ENCODE assay signal across 16 mouse cellular contexts in the genomic region with DNA sequence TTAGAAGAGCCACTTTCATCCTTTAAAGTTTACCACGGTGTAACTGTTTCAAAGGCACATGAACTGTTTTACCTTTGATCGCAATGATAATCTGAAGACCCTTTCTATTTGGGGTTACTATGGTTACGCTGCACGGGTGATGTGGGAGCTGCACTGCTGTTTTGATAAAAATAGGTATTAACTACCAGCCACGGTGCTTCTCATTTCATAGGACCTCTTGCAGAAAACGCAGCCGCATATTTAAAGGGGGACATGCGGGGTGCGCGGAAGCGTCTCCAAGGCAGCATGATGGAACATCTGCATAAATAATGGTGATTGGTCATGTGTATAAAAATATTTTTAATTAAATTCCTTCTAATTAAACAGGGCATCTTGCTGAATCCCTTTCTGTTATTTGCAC.
A peak's percentile ranks its signal among the peaks of the same experiment; 100 is the strongest.
DNase-seq lines count a peak whose midpoint lies in the region; ATAC-seq lines count a peak whose summit lies in the region.
"Had no signal": no experiment of that assay in that cellular context is flagged by ENCODE, and none has a peak within 500 bp of the region (broad histone marks: within the 10 kb centered on the region; RNA-seq: fewer than 3 reads in every experiment).

No protein-coding gene starts in this region.

- DNase-seq in midbrain, embryonic 11.5 days (ENCODE audit: low spot score, missing footprints) = no peak
- DNase-seq in midbrain, embryonic 10.5 days (ENCODE audit: low spot score) = no peak
- DNase-seq in layer of hippocampus, adult 18-20 months (ENCODE audit: low spot score in 2 of 2) = peak; percentile 16 to 44
- no peak for DNase-seq in heart, embryonic 10.5 days (ENCODE audit: low spot score)
- DNase-seq: adrenal gland, postnatal 14 days; cerebellum, adult 11-12 months; gastrocnemius, adult 2 months; kidney, postnatal 14 days; lung, postnatal 14 days; thymus, postnatal 4 days had no signal

- no peak overlapping the region for H3K4me3 ChIP-seq in midbrain, embryonic 11.5 days (ENCODE audit: low read depth, low read length)
- H3K4me3 ChIP-seq in midbrain, embryonic 10.5 days = no peak overlapping the region
- no peak overlapping the region for H3K4me3 ChIP-seq in forebrain, embryonic 13.5 days
- H3K4me3 ChIP-seq in neural tube, embryonic 13.5 days = no peak overlapping the region
- H3K4me3 ChIP-seq in heart, embryonic 12.5 days = no peak overlapping the region
- no peak overlapping the region for H3K4me3 ChIP-seq in heart, embryonic 10.5 days
- H3K4me3 ChIP-seq: gastrocnemius, adult 2 months had no signal

- H3K4me2 ChIP-seq in midbrain, embryonic 11.5 days = no peak overlapping the region
- H3K4me2 ChIP-seq in forebrain, embryonic 13.5 days = peak overlapping the region; percentile 44
- H3K4me2 ChIP-seq in neural tube, embryonic 13.5 days = 0 out of 2 replicates have a peak overlapping the region, but pooled peaks have one; percentile 4
- no peak overlapping the region for H3K4me2 ChIP-seq in heart, embryonic 12.5 days
- H3K4me2 ChIP-seq: liver, embryonic 11.5 days had no signal

- whole genome bisulfite sequencing in midbrain, embryonic 11.5 days = 56% methylated on average over 11 of the region's 11 CpGs
- WGBS in midbrain, embryonic 10.5 days = 67% methylated on average over 11 of the region's 11 CpGs
- 26% methylated on average over 11 of the region's 11 CpGs for WGBS in forebrain, embryonic 13.5 days
- 46% methylated on average over 11 of the region's 11 CpGs for WGBS in neural tube, embryonic 13.5 days
- WGBS in heart, embryonic 12.5 days = 83% methylated on average over 11 of the region's 11 CpGs
- WGBS in heart, embryonic 10.5 days = 83% methylated on average over 11 of the region's 11 CpGs

- H3K36me3 ChIP-seq in midbrain, embryonic 11.5 days (ENCODE audit: control insufficient read depth, insufficient read depth, low read length) = no peaks in the 10 kb centered on the region
- H3K36me3 ChIP-seq in midbrain, embryonic 10.5 days = no peaks in the 10 kb centered on the region
- H3K36me3 ChIP-seq in forebrain, embryonic 13.5 days (ENCODE audit: poor library complexity, severe bottlenecking) = no peaks in the 10 kb centered on the region
- H3K36me3 ChIP-seq in neural tube, embryonic 13.5 days = no peaks in the 10 kb centered on the region
- H3K36me3 ChIP-seq in heart, embryonic 12.5 days = no peaks in the 10 kb centered on the region
- H3K36me3 ChIP-seq in heart, embryonic 10.5 days = no peaks in the 10 kb centered on the region
- H3K36me3 ChIP-seq: G1E had no signal

- H3K9me3 ChIP-seq in midbrain, embryonic 11.5 days (ENCODE audit: control insufficient read depth, low read length) = no peaks in the 10 kb centered on the region
- H3K9me3 ChIP-seq in midbrain, embryonic 10.5 days (replicated peaks) = no peaks in the 10 kb centered on the region
- no peaks in the 10 kb centered on the region for H3K9me3 ChIP-seq in forebrain, embryonic 13.5 days (replicated peaks)
- no peaks in the 10 kb centered on the region for H3K9me3 ChIP-seq in neural tube, embryonic 13.5 days
- no peaks in the 10 kb centered on the region for H3K9me3 ChIP-seq in heart, embryonic 12.5 days (replicated peaks)
- H3K9me3 ChIP-seq in heart, embryonic 10.5 days = no peaks in the 10 kb centered on the region

- no peaks in the 10 kb centered on the region for H3K27me3 ChIP-seq in midbrain, embryonic 11.5 days (ENCODE audit: control insufficient read depth, insufficient read depth, low read length)
- H3K27me3 ChIP-seq in midbrain, embryonic 10.5 days (ENCODE audit: low read depth, poor library complexity, severe bottlenecking) = no peaks in the 10 kb centered on the region
- no peaks in the 10 kb centered on the region for H3K27me3 ChIP-seq in forebrain, embryonic 13.5 days
- no peaks in the 10 kb centered on the region for H3K27me3 ChIP-seq in neural tube, embryonic 13.5 days
- no peaks in the 10 kb centered on the region for H3K27me3 ChIP-seq in heart, embryonic 12.5 days (replicated peaks)
- no peaks in the 10 kb centered on the region for H3K27me3 ChIP-seq in heart, embryonic 10.5 days (ENCODE audit: insufficient read depth, poor library complexity, severe bottlenecking)

- no peak overlapping the region for H3K9ac ChIP-seq in midbrain, embryonic 11.5 days (ENCODE audit: low read length)
- no peak overlapping the region for H3K9ac ChIP-seq in forebrain, embryonic 13.5 days
- H3K9ac ChIP-seq in neural tube, embryonic 13.5 days = no peak overlapping the region
- H3K9ac ChIP-seq in heart, embryonic 12.5 days = no peak overlapping the region

- peak; percentile 61 for ATAC-seq in midbrain, embryonic 11.5 days (ENCODE audit: low FRiP score)
- ATAC-seq in forebrain, embryonic 13.5 days = peak; percentile 71
- no peak for ATAC-seq in neural tube, embryonic 13.5 days (ENCODE audit: low read depth)
- ATAC-seq in heart, embryonic 12.5 days (ENCODE audit: insufficient number of reproducible peaks, low FRiP score) = no peak
- ATAC-seq in megakaryocyte progenitor cell, adult 5-6 weeks (replicated peaks; ENCODE audit: poor library complexity) = no peak

- H3K27ac ChIP-seq in midbrain, embryonic 11.5 days (ENCODE audit: low read depth, low read length) = no peak overlapping the region
- H3K27ac ChIP-seq in midbrain, embryonic 10.5 days (replicated peaks) = no peak overlapping the region
- H3K27ac ChIP-seq in forebrain, embryonic 13.5 days = no peak overlapping the region
- H3K27ac ChIP-seq in neural tube, embryonic 13.5 days (replicated peaks) = no peak overlapping the region
- no peak overlapping the region for H3K27ac ChIP-seq in heart, embryonic 12.5 days (ENCODE audit: poor library complexity, severe bottlenecking)
- H3K27ac ChIP-seq in heart, embryonic 10.5 days = no peak overlapping the region
- H3K27ac ChIP-seq: gastrocnemius, adult 2 months had no signal

- H3K4me1 ChIP-seq in midbrain, embryonic 11.5 days (ENCODE audit: control insufficient read depth, insufficient read depth, low read length) = peaks cover 6% of the 10 kb centered on the region; the same call in 1 of the 2 replicates
- H3K4me1 ChIP-seq in midbrain, embryonic 10.5 days = peaks cover 13% of the 10 kb centered on the region
- peaks cover 25% of the 10 kb centered on the region for H3K4me1 ChIP-seq in forebrain, embryonic 13.5 days
- peaks cover 17% of the 10 kb centered on the region for H3K4me1 ChIP-seq in neural tube, embryonic 13.5 days (replicated peaks)
- no peaks in the 10 kb centered on the region for H3K4me1 ChIP-seq in heart, embryonic 12.5 days (replicated peaks)
- H3K4me1 ChIP-seq in heart, embryonic 10.5 days = no peaks in the 10 kb centered on the region

Comparison
In these comparisons a context has a peak if more than half of its experiments do, and no peak if none do; other contexts are left out.
1. ATAC-seq: peak in midbrain, embryonic 11.5 days (single experiment) and forebrain, embryonic 13.5 days (single experiment); none in neural tube, embryonic 13.5 days (single experiment), heart, embryonic 12.5 days (single experiment) and megakaryocyte progenitor cell, adult 5-6 weeks (single experiment).
2. DNase-seq: peak in layer of hippocampus, adult 18-20 months (2 of 2); none in midbrain, embryonic 11.5 days (single experiment), midbrain, embryonic 10.5 days (single experiment) and heart, embryonic 10.5 days (single experiment).
3. H3K4me2 ChIP-seq: peak in forebrain, embryonic 13.5 days (single experiment) and neural tube, embryonic 13.5 days (single experiment); none in midbrain, embryonic 11.5 days (single experiment) and heart, embryonic 12.5 days (single experiment).